Mouse (Mus musculus) cortical plate, adult 2 months (tissue): ENCODE measurements around the gene Gucy2e.

ENCODE experiments used
- CTCF ChIP-seq: fragments of 200-500 bp; IDR thresholded peaks from 2 replicates; pipeline ENCODE4 v1.5.1; 2011; ENCODE audit warnings: mild to moderate bottlenecking, control low read depth, low read length; ENCODE audit not compliant: insufficient read depth; ENCODE audit errors: extremely low read depth
- POLR2A ChIP-seq: fragments of 200-500 bp; IDR thresholded peaks from 2 replicates; pipeline ENCODE4 v1.6.1; 2011; ENCODE audit warnings: mild to moderate bottlenecking, low read length, control low read depth; ENCODE audit not compliant: insufficient read depth; ENCODE audit errors: extremely low read depth

- no peak for TF ChIP-seq CTCF
- no peak for TF ChIP-seq POLR2A
Measured at GRCm38 (mm10) chr11:69172606-69173005, 64.2 kb downstream of the Gucy2e start.
